In the genomic region with DNA sequence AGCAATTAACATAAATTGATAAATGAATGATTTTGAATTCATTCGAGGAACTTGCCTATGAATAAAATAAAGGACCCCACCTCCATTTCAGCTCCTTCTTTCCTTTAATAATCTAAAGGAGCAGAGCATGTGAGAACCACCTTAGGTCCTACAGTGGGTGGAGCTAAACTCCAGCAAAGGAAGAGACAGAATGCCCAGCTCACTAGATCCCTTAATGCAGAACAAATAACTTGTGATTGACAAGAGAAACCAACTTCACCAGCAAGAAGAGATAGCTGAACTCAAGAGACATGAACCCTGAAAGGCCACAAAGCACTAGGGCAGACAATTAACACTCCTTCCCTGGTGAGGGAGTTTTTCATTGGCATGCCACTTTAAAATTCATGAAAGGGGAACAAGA, we compare ENCODE assay signal across 19 mouse cellular contexts. TPM values are rescaled to one million over a fixed set of nuclear protein-coding genes. Genes with fewer than 3 reads are reported as not detected.
DNase-seq lines count a peak whose midpoint lies in the region; ATAC-seq and TF ChIP-seq lines count a peak whose summit lies in the region.
"Had no signal": no experiment of that assay in that cellular context is flagged by ENCODE, and none has a peak within 500 bp of the region (broad histone marks: within the 10 kb centered on the region; RNA-seq: fewer than 3 reads in every experiment).

No protein-coding gene starts in this region.

- H3K27ac ChIP-seq in neural tube, embryonic 11.5 days (ENCODE audit: low read depth, low read length): no peak overlapping the region
- peak overlapping the region; percentile 63 for H3K27ac ChIP-seq in forebrain, embryonic 15.5 days (replicated peaks)
- peak overlapping the region; percentile 27 for H3K27ac ChIP-seq in midbrain, embryonic 12.5 days (replicated peaks)
- no peak overlapping the region for H3K27ac ChIP-seq in liver, postnatal 0 days (ENCODE audit: low read depth)
- H3K27ac ChIP-seq: left cerebral cortex, adult 2 months; limb, embryonic 13.5 days; stomach, postnatal 0 days had no signal

- peak; percentile 68 for ATAC-seq in neural tube, embryonic 11.5 days (ENCODE audit: insufficient read depth, low FRiP score, low TSS enrichment)
- peak; percentile 61 for ATAC-seq in forebrain, embryonic 15.5 days (replicated peaks)
- ATAC-seq in midbrain, embryonic 12.5 days (ENCODE audit: low FRiP score, low read depth): peak; percentile 79
- ATAC-seq in liver, postnatal 0 days: no peak

- H3K9me3 ChIP-seq in neural tube, embryonic 11.5 days (ENCODE audit: control insufficient read depth, low read length): no peaks in the 10 kb centered on the region
- no peaks in the 10 kb centered on the region for H3K9me3 ChIP-seq in forebrain, embryonic 15.5 days
- no peaks in the 10 kb centered on the region for H3K9me3 ChIP-seq in midbrain, embryonic 12.5 days
- H3K9me3 ChIP-seq in liver, postnatal 0 days (ENCODE audit: low read length): no peaks in the 10 kb centered on the region
- H3K9me3 ChIP-seq: limb, embryonic 13.5 days had no signal

- peak; percentile 40 for DNase-seq in neural tube, embryonic 11.5 days (ENCODE audit: low spot score)
- DNase-seq in neural tube, embryonic 10.5 days (ENCODE audit: extremely low spot score, low spot score): no peak
- DNase-seq in spleen, postnatal 36 days (ENCODE audit: low spot score in 2 of 2): no peak
- DNase-seq in cerebellum, adult 11-12 months: no peak
- DNase-seq in adipocyte (ENCODE audit: low spot score): no peak
- no peak for DNase-seq in liver, postnatal 0 days
- DNase-seq: gastrocnemius, postnatal 10 days; heart, postnatal 4 days; kidney, adult 18-20 months; lung, postnatal 4 days; thymus, postnatal 25 days had no signal

- WGBS in neural tube, embryonic 11.5 days: 12% methylated on average over 1 of the region's 1 CpGs
- 2% methylated on average over 1 of the region's 1 CpGs for WGBS in forebrain, embryonic 15.5 days
- 3% methylated on average over 1 of the region's 1 CpGs for WGBS in midbrain, embryonic 12.5 days
- 55% methylated on average over 1 of the region's 1 CpGs for WGBS in liver, postnatal 0 days (ENCODE audit: insufficient replicate concordance)

- H3K36me3 ChIP-seq in neural tube, embryonic 11.5 days (ENCODE audit: control insufficient read depth, insufficient read depth, low read length): no peaks in the 10 kb centered on the region
- H3K36me3 ChIP-seq in forebrain, embryonic 15.5 days: peaks cover 5% of the 10 kb centered on the region; the same call in 1 of the 2 replicates
- H3K36me3 ChIP-seq in midbrain, embryonic 12.5 days: 0 out of 2 replicates have a peak, but pooled peaks cover 3% of the 10 kb centered on the region
- peaks cover 9% of the 10 kb centered on the region for H3K36me3 ChIP-seq in liver, postnatal 0 days (replicated peaks; ENCODE audit: insufficient read depth, low read length)
- H3K36me3 ChIP-seq: G1E had no signal

- H3K4me3 ChIP-seq in neural tube, embryonic 11.5 days (ENCODE audit: low read depth, low read length): no peak overlapping the region
- H3K4me3 ChIP-seq in forebrain, embryonic 15.5 days: no peak overlapping the region
- H3K4me3 ChIP-seq in midbrain, embryonic 12.5 days: no peak overlapping the region
- no peak overlapping the region for H3K4me3 ChIP-seq in liver, postnatal 0 days (ENCODE audit: low read depth, low read length)
- H3K4me3 ChIP-seq: left cerebral cortex, adult 2 months; limb, embryonic 13.5 days; myocyte had no signal

- TF ChIP-seq EP300 in liver, postnatal 0 days (IDR thresholded peaks at IDR 0.05; ENCODE audit: low read depth): no peak

- no peaks in the 10 kb centered on the region for H3K27me3 ChIP-seq in neural tube, embryonic 11.5 days (ENCODE audit: control insufficient read depth, insufficient read depth, low read length)
- no peaks in the 10 kb centered on the region for H3K27me3 ChIP-seq in forebrain, embryonic 15.5 days
- H3K27me3 ChIP-seq in midbrain, embryonic 12.5 days: peaks cover 19% of the 10 kb centered on the region
- no peaks in the 10 kb centered on the region for H3K27me3 ChIP-seq in liver, postnatal 0 days (ENCODE audit: insufficient read depth, low read length)
- H3K27me3 ChIP-seq: limb, embryonic 13.5 days had no signal

- no peak overlapping the region for H3K9ac ChIP-seq in neural tube, embryonic 11.5 days (ENCODE audit: low read length)
- no peak overlapping the region for H3K9ac ChIP-seq in forebrain, embryonic 15.5 days (replicated peaks)
- no peak overlapping the region for H3K9ac ChIP-seq in midbrain, embryonic 12.5 days (replicated peaks)
- H3K9ac ChIP-seq in liver, postnatal 0 days (replicated peaks): no peak overlapping the region
- H3K9ac ChIP-seq: limb, embryonic 13.5 days had no signal

- peaks cover 8% of the 10 kb centered on the region for H3K4me1 ChIP-seq in neural tube, embryonic 11.5 days (ENCODE audit: control insufficient read depth, insufficient read depth, low read length)
- peaks cover 45% of the 10 kb centered on the region for H3K4me1 ChIP-seq in forebrain, embryonic 15.5 days
- H3K4me1 ChIP-seq in midbrain, embryonic 12.5 days: peaks cover 30% of the 10 kb centered on the region
- no peaks in the 10 kb centered on the region for H3K4me1 ChIP-seq in liver, postnatal 0 days (ENCODE audit: insufficient read depth)

- no peak overlapping the region for H3K4me2 ChIP-seq in neural tube, embryonic 11.5 days (ENCODE audit: low read depth)
- no peak overlapping the region for H3K4me2 ChIP-seq in forebrain, embryonic 15.5 days (replicated peaks)
- no peak overlapping the region for H3K4me2 ChIP-seq in midbrain, embryonic 12.5 days (replicated peaks)
- no peak overlapping the region for H3K4me2 ChIP-seq in liver, postnatal 0 days (ENCODE audit: low read depth, low read length)
- H3K4me2 ChIP-seq: heart, embryonic 11.5 days; limb, embryonic 13.5 days had no signal

- no peak for TF ChIP-seq CTCF in liver, postnatal 0 days (IDR thresholded peaks at IDR 0.05; ENCODE audit: low read depth)

RNA-seq across cellular contexts. Expression of a gene that starts 32.5 kb away (rescaled TPM):
- polyA plus RNA-seq in neural tube, embryonic 11.5 days (2014; fragmentation: Nextera tagmentation; extraction: Ambion mirVana): 46.4 and 51.9 TPM in 2 replicates
- polyA plus RNA-seq in forebrain, embryonic 15.5 days (2015; fragmentation: Nextera tagmentation; extraction: Ambion mirVana): 38.2 and 40.0 TPM in 2 replicates
- polyA plus RNA-seq in midbrain, embryonic 12.5 days (2016; fragmentation: Nextera tagmentation; extraction: Ambion mirVana): 65.3 and 66.8 TPM in 2 replicates
- 20.3 and 21.2 TPM in 2 replicates for polyA plus RNA-seq in liver, postnatal 0 days (2015; fragmentation: Nextera tagmentation; extraction: Ambion mirVana)
- polyA plus RNA-seq: G1E had no signal

Comparison
In these comparisons a context has a peak if more than half of its experiments do, and no peak if none do; other contexts are left out.
1. H3K27ac ChIP-seq: peak in forebrain, embryonic 15.5 days (single experiment) and midbrain, embryonic 12.5 days (single experiment); none in neural tube, embryonic 11.5 days (single experiment) and liver, postnatal 0 days (single experiment).